15 mouse cellular contexts compared by ENCODE assay signal in the genomic region with DNA sequence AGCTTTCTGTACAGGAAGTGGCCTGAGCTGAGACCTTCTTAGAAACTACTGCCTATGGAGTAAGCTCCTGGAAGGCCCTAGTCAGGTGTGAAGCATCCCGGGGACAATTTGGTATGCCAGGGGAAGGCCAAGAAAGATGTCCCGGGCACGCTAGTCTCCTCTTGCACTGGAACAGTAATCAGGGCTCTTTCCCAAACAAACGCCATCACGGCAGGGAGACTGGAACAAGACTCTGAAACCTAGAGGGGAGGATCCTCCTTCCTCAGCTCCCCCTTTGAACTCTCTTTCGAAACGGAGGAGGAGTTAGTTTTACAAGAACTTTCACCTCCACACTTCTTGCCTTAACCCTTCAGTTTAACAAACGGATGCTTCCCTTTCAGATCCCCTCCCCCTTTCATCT. TPM values are rescaled to one million over a fixed set of nuclear protein-coding genes. Genes with fewer than 3 reads are reported as not detected.
A peak's percentile ranks its signal among the peaks of the same experiment; 100 is the strongest.
DNase-seq lines count a peak whose midpoint lies in the region; ATAC-seq and TF ChIP-seq lines count a peak whose summit lies in the region.
"Had no signal": no experiment of that assay in that cellular context is flagged by ENCODE, and none has a peak within 500 bp of the region (broad histone marks: within the 10 kb centered on the region; RNA-seq: fewer than 3 reads in every experiment).

No protein-coding gene starts in this region.

- 25% methylated on average over 8 of the region's 8 CpGs for WGBS in kidney, adult 2 months
- under 1% methylated on average over 8 of the region's 8 CpGs for WGBS in hindbrain, embryonic 12.5 days
- WGBS in liver, postnatal 0 days (ENCODE audit: insufficient replicate concordance): 11% methylated on average over 8 of the region's 8 CpGs

- H3K4me2 ChIP-seq in hindbrain, embryonic 12.5 days (replicated peaks): peak overlapping the region; percentile 62
- peak overlapping the region; percentile 50 for H3K4me2 ChIP-seq in liver, postnatal 0 days (ENCODE audit: low read depth, low read length)

- TF ChIP-seq EP300 in liver, postnatal 0 days (IDR thresholded peaks at IDR 0.05; ENCODE audit: low read depth): no peak

- H3K36me3 ChIP-seq in kidney, adult 2 months (ENCODE audit: control insufficient read depth, insufficient read depth, low read length): no peaks in the 10 kb centered on the region; the same call in 1 of the 2 replicates
- H3K36me3 ChIP-seq in hindbrain, embryonic 12.5 days: no peaks in the 10 kb centered on the region
- H3K36me3 ChIP-seq in liver, postnatal 0 days (replicated peaks; ENCODE audit: insufficient read depth, low read length): no peaks in the 10 kb centered on the region
- H3K36me3 ChIP-seq: liver, embryonic 15.5 days had no signal

- no peak overlapping the region for H3K4me3 ChIP-seq in kidney, adult 2 months (ENCODE audit: insufficient read depth, low read depth, low read length)
- peak overlapping the region; percentile 42 for H3K4me3 ChIP-seq in hindbrain, embryonic 12.5 days
- H3K4me3 ChIP-seq in liver, postnatal 0 days (ENCODE audit: low read depth, low read length): no peak overlapping the region

- peaks cover 43% of the 10 kb centered on the region for H3K4me1 ChIP-seq in kidney, adult 2 months (ENCODE audit: control insufficient read depth, insufficient read depth, low read length)
- H3K4me1 ChIP-seq in hindbrain, embryonic 12.5 days: peaks cover 4% of the 10 kb centered on the region; the same call in 1 of the 2 replicates
- 0 out of 2 replicates have a peak, but pooled peaks cover 3% of the 10 kb centered on the region for H3K4me1 ChIP-seq in liver, postnatal 0 days (ENCODE audit: insufficient read depth)
- H3K4me1 ChIP-seq: liver, embryonic 15.5 days had no signal

- DNase-seq in kidney, adult 2 months: no peak
- DNase-seq in kidney, adult 18-20 months: no peak
- DNase-seq in R1 (ENCODE audit: low read depth, low spot score): peak; percentile 55
- DNase-seq in liver, postnatal 0 days: no peak
- no peak for DNase-seq in frontal cortex, postnatal 36 days (ENCODE audit: low spot score in 2 of 2)
- DNase-seq in spleen, adult 18-20 months: no peak
- DNase-seq in spleen, postnatal 10 days (ENCODE audit: low spot score in 2 of 2): no peak
- DNase-seq: cerebellum, adult 11 months; right cerebral cortex, adult 18-20 months; thymus, adult 18-20 months had no signal

- H3K27ac ChIP-seq in kidney, adult 2 months (ENCODE audit: insufficient read depth, low read depth, low read length): peak overlapping the region; percentile 51; the same call in 1 of the 2 replicates
- H3K27ac ChIP-seq in hindbrain, embryonic 12.5 days: peak overlapping the region; percentile 95
- H3K27ac ChIP-seq in liver, postnatal 0 days (ENCODE audit: low read depth): no peak overlapping the region
- H3K27ac ChIP-seq: liver, embryonic 15.5 days had no signal

- ATAC-seq in hindbrain, embryonic 12.5 days (ENCODE audit: low FRiP score): no peak
- ATAC-seq in liver, postnatal 0 days: no peak

- H3K27me3 ChIP-seq in kidney, adult 2 months (replicated peaks; ENCODE audit: control insufficient read depth, insufficient read depth, low read length): no peaks in the 10 kb centered on the region
- H3K27me3 ChIP-seq in hindbrain, embryonic 12.5 days: peaks cover 100% of the 10 kb centered on the region
- peaks cover 81% of the 10 kb centered on the region for H3K27me3 ChIP-seq in liver, postnatal 0 days (ENCODE audit: insufficient read depth, low read length)
- H3K27me3 ChIP-seq: CH12.LX had no signal

- no peak for TF ChIP-seq POLR2A in kidney, adult 2 months (IDR thresholded peaks at IDR 0.05; ENCODE audit: low read depth, low read length)

- no peaks in the 10 kb centered on the region for H3K9me3 ChIP-seq in hindbrain, embryonic 12.5 days (replicated peaks)
- H3K9me3 ChIP-seq in liver, postnatal 0 days (ENCODE audit: low read length): no peaks in the 10 kb centered on the region
- H3K9me3 ChIP-seq: liver, embryonic 15.5 days had no signal

- peak overlapping the region; percentile 85 for H3K9ac ChIP-seq in hindbrain, embryonic 12.5 days
- no peak overlapping the region for H3K9ac ChIP-seq in liver, postnatal 0 days (replicated peaks)
- H3K9ac ChIP-seq: liver, embryonic 15.5 days had no signal

- TF ChIP-seq CTCF in kidney, adult 2 months (conservative IDR thresholded peaks at IDR 0.05; ENCODE audit: insufficient read depth, insufficient read length, low read depth, low read length): no peak
- no peak for TF ChIP-seq CTCF in liver, postnatal 0 days (IDR thresholded peaks at IDR 0.05; ENCODE audit: low read depth)

RNA-seq across cellular contexts. Expression of gene Hoxb3, which starts 9.0 kb away (rescaled TPM):
- 10.1 and 14.1 TPM in 2 replicates for polyA plus RNA-seq in kidney, adult 2 months (2012; rRNA removed)
- polyA plus RNA-seq in hindbrain, embryonic 12.5 days (2016; fragmentation: Nextera tagmentation; extraction: Ambion mirVana): 15.3 and 19.3 TPM in 2 replicates
- 0.19 and 0.26 TPM in 2 replicates for polyA plus RNA-seq in liver, postnatal 0 days (2015; fragmentation: Nextera tagmentation; extraction: Ambion mirVana)
- polyA plus RNA-seq: frontal cortex, adult 2 months had no signal

RNA-seq across cellular contexts. Expression of gene Hoxb4, which starts 14.0 kb away (rescaled TPM):
- 12.6 and 14.6 TPM in 2 replicates for polyA plus RNA-seq in kidney, adult 2 months (2012; rRNA removed)
- polyA plus RNA-seq in hindbrain, embryonic 12.5 days (2016; fragmentation: Nextera tagmentation; extraction: Ambion mirVana): 7.7 and 8.1 TPM in 2 replicates
- 0.22 and 0.27 TPM in 2 replicates for polyA plus RNA-seq in liver, postnatal 0 days (2015; fragmentation: Nextera tagmentation; extraction: Ambion mirVana)
- polyA plus RNA-seq: frontal cortex, adult 2 months had no signal

RNA-seq across cellular contexts. Expression of gene Hoxb2, which starts 18.2 kb away (rescaled TPM):
- polyA plus RNA-seq in kidney, adult 2 months (2012; rRNA removed): 22.8 and 28.4 TPM in 2 replicates
- polyA plus RNA-seq in hindbrain, embryonic 12.5 days (2016; fragmentation: Nextera tagmentation; extraction: Ambion mirVana): 58.2 and 73.9 TPM in 2 replicates
- polyA plus RNA-seq in liver, postnatal 0 days (2015; fragmentation: Nextera tagmentation; extraction: Ambion mirVana): 0.67 and 1.1 TPM in 2 replicates
- polyA plus RNA-seq: frontal cortex, adult 2 months had no signal

RNA-seq across cellular contexts. Expression of gene Hoxb5, which starts 29.0 kb away (rescaled TPM):
- polyA plus RNA-seq in kidney, adult 2 months (2012; rRNA removed): 7.7 and 8.4 TPM in 2 replicates
- polyA plus RNA-seq in hindbrain, embryonic 12.5 days (2016; fragmentation: Nextera tagmentation; extraction: Ambion mirVana): 74.3 and 126 TPM in 2 replicates
- 0.75 and 0.91 TPM in 2 replicates for polyA plus RNA-seq in liver, postnatal 0 days (2015; fragmentation: Nextera tagmentation; extraction: Ambion mirVana)
- polyA plus RNA-seq: frontal cortex, adult 2 months had no signal

RNA-seq across cellular contexts. Expression of gene Hoxb1, which starts 33.4 kb away (rescaled TPM):
- not detected in 2 replicates for polyA plus RNA-seq in kidney, adult 2 months (2012; rRNA removed)
- polyA plus RNA-seq in hindbrain, embryonic 12.5 days (2016; fragmentation: Nextera tagmentation; extraction: Ambion mirVana): 0.82 and 2.2 TPM in 2 replicates
- polyA plus RNA-seq in liver, postnatal 0 days (2015; fragmentation: Nextera tagmentation; extraction: Ambion mirVana): not detected in 2 replicates
- polyA plus RNA-seq: frontal cortex, adult 2 months; large intestine, adult 2 months; liver, embryonic 15.5 days had no signal

Comparison
In these comparisons a context has a peak if more than half of its experiments do, and no peak if none do; other contexts are left out.
1. RNA of gene Hoxb2, which starts 18.2 kb away (polyA plus RNA-seq): 58.2 to 73.9 TPM in hindbrain, embryonic 12.5 days and 22.8 to 28.4 TPM in kidney, adult 2 months; 0.67 to 1.1 TPM in liver, postnatal 0 days; every median in the first group is over 10 times any median in the second.